Mouse (Mus musculus) hindbrain, postnatal 0 days (tissue): ENCODE measurements at regions not wholly inside any gene's neighbourhood (a gene's known extent, or its start where the extent isn't known, plus 50 kb on each side); places are given as distances from the start of the nearest gene placed in this dataset.

ENCODE experiments used
- ATAC-seq: fragments of 200-750 bp; cut with Nextera tagmentation; 2 replicates; pipeline ENCODE4 v1.8.0; 2017; ENCODE audit warnings: mild to moderate bottlenecking, moderate TSS enrichment, moderate library complexity
- DNase-seq: peaks from one replicate; pipeline ENCODE4 v3.0.0-alpha.2; 2015; ENCODE audit warnings: low spot score
- H3K27ac ChIP-seq: fragments of 300-500 bp; sonication (generic); 2 replicates; pipeline ENCODE4 v1.5.1; 2014; ENCODE audit warnings: mild to moderate bottlenecking
- H3K27me3 ChIP-seq: fragments of 300-500 bp; sonication (generic); 2 replicates; pipeline ENCODE4 v1.6.1; 2014; ENCODE audit warnings: low read length, mixed read lengths; ENCODE audit not compliant: insufficient read depth
- H3K36me3 ChIP-seq: fragments of 300-500 bp; sonication (generic); 2 replicates; pipeline ENCODE4 v1.6.1; 2014; ENCODE audit warnings: low read length, mixed read lengths; ENCODE audit not compliant: insufficient read depth
- H3K4me1 ChIP-seq: fragments of 300-500 bp; sonication (generic); 2 replicates; pipeline ENCODE4 v1.6.1; 2014; ENCODE audit warnings: antibody characterized with exemption, low read length, mixed read lengths; ENCODE audit not compliant: insufficient read depth
- H3K4me2 ChIP-seq: fragments of 300-500 bp; sonication (generic); 2 replicates; pipeline ENCODE4 v1.6.1; 2014; ENCODE audit warnings: low read depth, mild to moderate bottlenecking, low read length, moderate library complexity, mixed read lengths
- H3K4me3 ChIP-seq: fragments of 300-500 bp; sonication (generic); 2 replicates; pipeline ENCODE4 v1.5.1; 2014; ENCODE audit warnings: low read length
- H3K9ac ChIP-seq: fragments of 300-500 bp; sonication (generic); replicated peaks from 2 replicates; pipeline ENCODE4 v1.6.1; 2014; ENCODE audit warnings: mild to moderate bottlenecking, low read length, moderate library complexity, mixed read lengths
- H3K9me3 ChIP-seq: fragments of 300-500 bp; sonication (generic); 2 replicates; pipeline ENCODE4 v1.6.1; 2016; ENCODE audit warnings: low read length, mixed read lengths
- CTCF ChIP-seq: IDR thresholded peaks from 2 replicates; pipeline ENCODE4 v1.5.1; 2016; ENCODE audit warnings: antibody characterized with exemption, control low read depth, low read depth
- WGBS: fragments of 180-500 bp; shearing (Covaris S2); extraction: QIAGEN DNeasy Blood & Tissue Kit; methylation state at CpG from one replicate; pipeline ENCODE4 v1.1.7; 2014; 5-methylcytosine and 5-hydroxymethylcytosine counted together

DNA sequence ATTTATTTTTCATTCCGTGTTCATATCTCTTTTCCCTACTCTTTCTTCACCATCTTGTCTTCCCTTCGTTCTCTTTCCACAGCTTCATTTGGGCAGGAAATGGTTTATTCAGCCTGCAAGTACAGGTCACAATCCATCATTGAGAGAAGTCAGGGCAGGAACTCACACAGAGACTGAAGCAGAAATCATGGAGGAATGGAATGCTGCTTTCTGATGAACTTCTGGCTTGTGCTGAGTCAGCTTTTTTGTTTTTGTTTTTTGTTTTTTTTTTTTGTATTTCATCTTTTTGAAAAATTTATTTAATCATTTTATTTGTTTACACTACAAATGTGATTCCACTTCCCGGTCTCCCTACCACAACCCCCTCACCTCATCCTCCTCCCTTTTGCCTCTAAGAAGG, 51.2 kb upstream of the Suclg2 start:
- no peak for TF ChIP-seq CTCF
- H3K9ac ChIP-seq: no peak overlapping the region
- ATAC-seq: no peak
- H3K27ac ChIP-seq: no peak overlapping the region
- no peaks in the 10 kb centered on the region for H3K4me1 ChIP-seq
- H3K9me3 ChIP-seq: no peaks in the 10 kb centered on the region
- 90% methylated on average over 3 of the region's 3 CpGs for WGBS
- H3K4me2 ChIP-seq: no peak overlapping the region
- no peak for DNase-seq
- H3K36me3 ChIP-seq: no peaks in the 10 kb centered on the region
- H3K4me3 ChIP-seq: no peak overlapping the region
- H3K27me3 ChIP-seq: no peaks in the 10 kb centered on the region

DNA sequence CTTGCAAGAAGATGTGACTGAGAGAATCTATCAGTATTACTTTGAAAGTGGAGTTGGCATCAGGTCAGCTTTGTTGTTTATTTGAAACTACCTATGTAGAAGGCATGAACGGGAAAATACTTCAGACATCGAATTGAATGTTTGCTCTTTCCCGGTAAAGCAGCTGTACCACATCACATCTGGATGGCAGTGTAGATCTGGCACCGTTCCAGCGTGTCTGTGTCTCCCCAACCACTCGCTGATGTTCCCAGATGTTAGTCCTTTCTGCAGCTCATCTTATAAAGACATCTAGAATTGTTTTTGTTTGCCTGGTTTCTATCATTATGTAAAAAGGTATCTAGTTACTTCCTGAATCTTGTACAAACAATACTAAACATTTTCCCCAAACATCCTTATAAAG, 83.1 kb upstream of the Suclg2 start:
- Histone ChIP-seq H3K9ac (no peak overlapping the region), H3K27ac (no peak overlapping the region), H3K4me2 (no peak overlapping the region), H3K9me3 (no peaks in the 10 kb centered on the region), H3K36me3 (no peaks in the 10 kb centered on the region), H3K4me1 (no peaks in the 10 kb centered on the region), H3K4me3 (no peak overlapping the region), H3K27me3 (no peaks in the 10 kb centered on the region)
- DNase-seq: no peak
- 77% methylated on average over 6 of the region's 6 CpGs for WGBS
- no peak for ATAC-seq
- no peak for TF ChIP-seq CTCF

DNA sequence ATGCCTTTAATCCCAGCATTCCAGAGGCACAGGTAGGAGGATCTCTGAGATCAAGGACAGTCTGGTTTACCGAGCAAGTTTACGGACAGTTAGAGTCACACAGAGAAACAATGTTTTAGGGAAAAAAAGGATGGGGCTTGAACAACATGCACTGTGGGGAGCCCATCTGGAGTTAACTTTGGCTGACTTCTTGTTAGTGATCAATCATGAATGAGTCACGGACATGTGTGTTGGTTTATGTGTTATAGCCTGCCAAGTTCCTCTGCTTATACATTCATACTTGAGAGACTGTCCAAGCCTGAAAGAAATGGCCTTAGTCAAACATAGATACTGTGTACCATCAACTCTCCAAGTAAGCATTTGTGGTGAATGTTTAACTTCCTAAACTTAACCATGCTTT, 122.9 kb upstream of the Suclg2 start:
- no peaks in the 10 kb centered on the region for H3K36me3 ChIP-seq
- no peaks in the 10 kb centered on the region for H3K9me3 ChIP-seq
- ATAC-seq (no peak), DNase-seq (no peak)
- H3K27ac ChIP-seq: no peak overlapping the region
- no peak overlapping the region for H3K9ac ChIP-seq
- 74% methylated on average over 3 of the region's 3 CpGs for WGBS
- no peaks in the 10 kb centered on the region for H3K4me1 ChIP-seq
- no peak for TF ChIP-seq CTCF
- H3K4me3 ChIP-seq: no peak overlapping the region
- H3K4me2 ChIP-seq: no peak overlapping the region
- no peaks in the 10 kb centered on the region for H3K27me3 ChIP-seq

DNA sequence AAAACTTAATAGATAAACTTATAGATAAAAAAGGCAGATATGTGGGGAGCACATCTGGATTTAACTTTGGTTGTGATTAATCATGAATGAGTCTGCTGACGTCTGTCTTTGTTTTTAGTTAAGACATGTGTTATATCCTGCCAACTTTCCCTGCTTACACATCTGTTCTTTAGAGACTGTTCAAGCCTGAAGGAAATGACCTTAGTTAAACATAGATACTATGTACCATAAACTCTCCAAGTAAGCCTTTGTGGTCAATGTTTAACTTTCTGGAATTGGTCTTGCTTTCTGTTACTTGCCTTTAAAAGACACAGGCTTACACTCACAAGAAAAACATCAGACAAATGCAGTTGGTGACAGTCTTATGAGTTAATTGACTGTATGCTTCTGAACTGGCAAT, 127.9 kb upstream of the Suclg2 start:
- TF ChIP-seq CTCF: no peak
- no peak overlapping the region for H3K4me2 ChIP-seq
- no peak overlapping the region for H3K9ac ChIP-seq
- ATAC-seq (no peak), DNase-seq (no peak)
- no peak overlapping the region for H3K27ac ChIP-seq
- no peaks in the 10 kb centered on the region for H3K36me3 ChIP-seq
- no peaks in the 10 kb centered on the region for H3K27me3 ChIP-seq
- no peaks in the 10 kb centered on the region for H3K9me3 ChIP-seq
- H3K4me3 ChIP-seq: no peak overlapping the region
- H3K4me1 ChIP-seq: no peaks in the 10 kb centered on the region
- WGBS: 65% methylated on average over 1 of the region's 1 CpGs

DNA sequence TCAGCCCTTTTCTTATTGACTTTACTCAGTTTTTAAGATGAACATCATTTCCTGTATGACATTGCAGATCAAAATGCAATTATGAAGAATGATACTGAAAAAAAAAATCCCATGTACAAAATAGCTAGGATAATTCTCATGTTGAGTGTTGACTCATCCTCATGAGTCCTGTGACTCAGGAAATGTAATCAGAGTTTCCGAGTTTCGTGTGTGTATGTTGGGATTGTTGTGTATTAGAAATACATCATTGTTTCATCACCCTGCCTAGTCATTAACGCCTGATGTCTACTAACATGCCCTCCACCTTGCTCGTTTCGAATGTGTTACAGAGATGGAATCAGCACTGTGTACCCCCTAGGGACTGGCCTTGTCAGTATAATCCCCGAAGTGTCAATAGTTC, 156.9 kb upstream of the Suclg2 start:
- no peak overlapping the region for H3K4me3 ChIP-seq
- TF ChIP-seq CTCF: no peak

DNA sequence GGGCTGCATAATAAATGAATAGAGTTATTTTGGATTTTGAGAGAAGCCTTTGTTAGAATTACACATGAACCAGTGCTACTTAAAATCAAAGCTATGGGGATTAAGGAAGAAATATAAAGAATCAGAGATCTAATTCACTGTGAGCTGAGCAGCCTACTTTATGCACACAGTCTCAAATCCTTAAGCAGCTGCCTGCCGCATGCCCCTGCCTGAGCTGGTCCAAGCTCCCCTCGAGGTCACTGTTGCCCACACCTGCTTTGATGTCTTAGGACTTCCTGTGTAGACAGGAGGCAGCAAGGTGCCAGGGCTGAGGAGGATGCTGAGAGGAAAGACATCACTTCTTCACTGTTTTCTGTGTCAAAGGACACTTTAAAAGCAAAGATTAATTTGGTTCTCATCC, 157.7 kb upstream of the Suclg2 start:
- DNase-seq: no peak
- H3K9ac ChIP-seq: no peak overlapping the region
- no peak for ATAC-seq
- 62% methylated on average over 2 of the region's 2 CpGs for WGBS
- no peaks in the 10 kb centered on the region for H3K36me3 ChIP-seq
- no peak overlapping the region for H3K27ac ChIP-seq
- H3K4me2 ChIP-seq: no peak overlapping the region
- H3K4me3 ChIP-seq: no peak overlapping the region
- H3K4me1 ChIP-seq: no peaks in the 10 kb centered on the region
- H3K27me3 ChIP-seq: no peaks in the 10 kb centered on the region
- no peaks in the 10 kb centered on the region for H3K9me3 ChIP-seq
- TF ChIP-seq CTCF: no peak

More for the DNA sequence above, 156.9 kb upstream of the Suclg2 start:
- no peak overlapping the region for H3K4me2 ChIP-seq
- ATAC-seq: no peak
- no peaks in the 10 kb centered on the region for H3K36me3 ChIP-seq
- 85% methylated on average over 6 of the region's 6 CpGs for WGBS
- no peak overlapping the region for H3K9ac ChIP-seq
- no peak for DNase-seq
- H3K9me3 ChIP-seq: no peaks in the 10 kb centered on the region
- no peaks in the 10 kb centered on the region for H3K4me1 ChIP-seq
- H3K27ac ChIP-seq: no peak overlapping the region
- no peaks in the 10 kb centered on the region for H3K27me3 ChIP-seq

DNA sequence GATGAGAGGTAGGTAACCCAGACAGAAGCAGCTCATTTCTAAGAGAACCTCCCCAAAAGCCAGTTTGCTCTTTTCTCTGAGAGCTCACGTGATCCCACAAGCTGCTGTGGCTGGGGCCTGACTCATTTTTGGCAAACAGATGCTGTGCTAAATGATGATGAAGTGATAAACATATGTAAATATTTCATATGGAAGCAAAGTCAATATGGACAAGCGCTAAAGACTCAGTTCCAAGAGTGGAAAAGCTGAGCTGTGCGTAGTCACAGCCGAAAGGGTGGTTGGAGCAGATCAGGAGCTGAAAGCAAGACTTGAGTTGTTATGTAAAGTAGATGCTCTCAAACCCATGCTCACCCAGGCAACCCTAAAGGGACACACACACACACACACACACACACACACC, 168.0 kb upstream of the Suclg2 start:
- DNase-seq: no peak
- Histone ChIP-seq H3K27ac (no peak overlapping the region), H3K4me1 (no peaks in the 10 kb centered on the region), H3K27me3 (no peaks in the 10 kb centered on the region), H3K9ac (no peak overlapping the region), H3K4me3 (no peak overlapping the region), H3K4me2 (no peak overlapping the region), H3K36me3 (no peaks in the 10 kb centered on the region), H3K9me3 (no peaks in the 10 kb centered on the region)
- no peak for TF ChIP-seq CTCF
- WGBS: 88% methylated on average over 4 of the region's 4 CpGs
- ATAC-seq: no peak
